Mouse (Mus musculus) olfactory bulb, adult 2 months (tissue): ENCODE results near the gene Olfr175-ps1. TPM values are rescaled to one million over a fixed set of nuclear protein-coding genes. Genes with fewer than 3 reads are reported as not detected.

Experiments used
- H3K27ac ChIP-seq: fragments of 200-500 bp; 2 replicates; pipeline ENCODE4 v1.5.1; 2012; ENCODE audit warnings: low read depth, low read length; ENCODE audit not compliant: insufficient read depth
- H3K4me1 ChIP-seq: fragments of 200-500 bp; 2 replicates; pipeline ENCODE4 v1.6.1; 2012; ENCODE audit warnings: low read length; ENCODE audit not compliant: control insufficient read depth, insufficient read depth
- H3K4me3 ChIP-seq: fragments of 200-500 bp; 2 replicates; pipeline ENCODE4 v1.5.1; 2012; ENCODE audit warnings: mild to moderate bottlenecking, low read depth, low read length, moderate library complexity; ENCODE audit not compliant: insufficient read depth
- CTCF ChIP-seq: fragments of 200-500 bp; IDR thresholded peaks from 2 replicates; pipeline ENCODE4 v1.5.1; 2012; ENCODE audit warnings: low read depth, mild to moderate bottlenecking, low read length, moderate library complexity; ENCODE audit not compliant: insufficient read depth
- POLR2A ChIP-seq: fragments of 200-500 bp; IDR thresholded peaks from 2 replicates; pipeline ENCODE4 v1.6.1; 2012; ENCODE audit warnings: mild to moderate bottlenecking, low read depth, low read length, moderate library complexity; ENCODE audit not compliant: insufficient read depth
- WGBS: fragments of 180-500 bp; shearing (Covaris S2); methylation state at CpG from one replicate; pipeline ENCODE4 v1.1.7; 2018; 5-methylcytosine and 5-hydroxymethylcytosine counted together
- polyA plus RNA-seq: library from polyadenylated mRNA; stranded (reverse); fragments of >200 nt; gene quantifications from 2 replicates; pipeline ENCODE4 v1.2.4, GENCODE M21; 2012; ENCODE audit warnings: low replicate concordance; ENCODE audit not compliant: missing spikeins, insufficient read depth, insufficient read length

The Olfr175-ps1 gene
- not detected in 2 replicates for polyA plus RNA-seq

GRCm38 (mm10) chr16:58826732-58827319 lies at the start of gene Olfr175-ps1:
Olfr175-ps1 (minus strand) TSS chr16:58826782.
- no peaks in the 10 kb centered on the region for H3K4me1 ChIP-seq
- 94% methylated on average over 1 of the region's 1 CpGs for WGBS
- no peak within 1 kb of the TSS for H3K27ac ChIP-seq
- TF ChIP-seq POLR2A: no peak
- TF ChIP-seq CTCF: no peak
- no peak within 1 kb of the TSS for H3K4me3 ChIP-seq

- H3K27ac ChIP-seq: no peak within 1 kb of the TSS
- WGBS: 57% methylated on average over 1 of the region's 1 CpGs
- TF ChIP-seq CTCF: no peak
- TF ChIP-seq POLR2A: no peak
- H3K4me1 ChIP-seq: no peaks in the 10 kb centered on the region
- no peak within 1 kb of the TSS for H3K4me3 ChIP-seq
Observed at GRCm38 (mm10) chr16:58874668-58875067, 48.1 kb upstream of the Olfr175-ps1 start, which contains the start of gene Olfr177. Olfr177 (minus strand) TSS chr16:58874768.

- Histone ChIP-seq H3K27ac (no peak overlapping the region), H3K4me3 (no peak overlapping the region), H3K4me1 (no peaks in the 10 kb centered on the region)
- no peak for TF ChIP-seq CTCF
- TF ChIP-seq POLR2A: no peak
- 74% methylated on average over 1 of the region's 1 CpGs for whole genome bisulfite sequencing
Observed at GRCm38 (mm10) chr16:58861479-58861878, 34.9 kb upstream of the Olfr175-ps1 start.

- WGBS: 90% methylated on average over 2 of the region's 2 CpGs
- no peak for TF ChIP-seq CTCF
- no peak for TF ChIP-seq POLR2A
- Histone ChIP-seq H3K4me1 (no peaks in the 10 kb centered on the region), H3K27ac (no peak overlapping the region), H3K4me3 (no peak overlapping the region)
Observed at GRCm38 (mm10) chr16:58860032-58860737, 33.6 kb upstream of the Olfr175-ps1 start.

- Histone ChIP-seq H3K4me1 (no peaks in the 10 kb centered on the region), H3K4me3 (no peak within 1 kb of the TSS), H3K27ac (no peak within 1 kb of the TSS)
- 77% methylated on average over 2 of the region's 2 CpGs for WGBS
- TF ChIP-seq POLR2A: no peak
- TF ChIP-seq CTCF: no peak
Observed at GRCm38 (mm10) chr16:58800168-58800567, 26.4 kb downstream of the Olfr175-ps1 start, which contains the start of gene Olfr173. Olfr173 (minus strand) TSS chr16:58800268.

Other genes with a start within 250 kb of the Olfr175-ps1 start
- gene Gm813, start 209.8 kb downstream of the Olfr175-ps1 start, polyA plus RNA-seq: not detected in 2 replicates
- not detected in 2 replicates for gene E330017A01Rik, start 188.0 kb downstream of the Olfr175-ps1 start, polyA plus RNA-seq
- not detected in 2 replicates for gene Cpox, start 156.5 kb downstream of the Olfr175-ps1 start, polyA plus RNA-seq
- gene Gpr15, start 107.7 kb downstream of the Olfr175-ps1 start, polyA plus RNA-seq: not detected in 2 replicates
- gene Cldnd1, start 98.9 kb downstream of the Olfr175-ps1 start, polyA plus RNA-seq: not detected in 2 replicates
- gene Olfr172, start 63.6 kb downstream of the Olfr175-ps1 start, polyA plus RNA-seq: not detected in 2 replicates
- not detected in 2 replicates for gene Olfr173, start 26.5 kb downstream of the Olfr175-ps1 start, polyA plus RNA-seq
- not detected in 2 replicates for gene Olfr177, start 48.0 kb upstream of the Olfr175-ps1 start, polyA plus RNA-seq
- gene Olfr178, start 65.3 kb upstream of the Olfr175-ps1 start, polyA plus RNA-seq: not detected in 2 replicates
- not detected in 2 replicates for gene Olfr181, start 102.0 kb upstream of the Olfr175-ps1 start, polyA plus RNA-seq
- not detected in 2 replicates for gene Olfr180, start 102.6 kb upstream of the Olfr175-ps1 start, polyA plus RNA-seq
- gene Olfr183, start 168.6 kb upstream of the Olfr175-ps1 start, polyA plus RNA-seq: not detected in 2 replicates
- not detected in 2 replicates for gene Olfr186, start 203.5 kb upstream of the Olfr175-ps1 start, polyA plus RNA-seq
- not detected in 2 replicates for gene Olfr187, start 213.0 kb upstream of the Olfr175-ps1 start, polyA plus RNA-seq